Mouse (Mus musculus): Measurements from ENCODE around the gene Macf1. TPM values are rescaled to one million over a fixed set of nuclear protein-coding genes. Genes with fewer than 3 reads are reported as not detected.
"Not testable (repeated sequence)": the region's sequence is repeated elsewhere in the genome, so short reads cannot be mapped to it uniquely, and the experiment has no call there.

The Macf1 gene
- polyA plus RNA-seq, 1 experiment, result 60.4 TPM

GRCm38 (mm10) chr4:123451991-123452390, 232.2 kb downstream of the Macf1 start:
- no peaks in the 10 kb centered on the region for H3K79me2 ChIP-seq (ENCODE audit: control insufficient read depth, insufficient read depth)
- H3K4me3 ChIP-seq (ENCODE audit: insufficient read depth, poor library complexity, severe bottlenecking), result no peak overlapping the region
- H3K79me3 ChIP-seq (ENCODE audit: low read depth), result no peaks in the 10 kb centered on the region
- no peak overlapping the region for H3ac ChIP-seq (ENCODE audit: control insufficient read depth, insufficient read length, low read depth)
- no peaks in the 10 kb centered on the region for H3K27me3 ChIP-seq (ENCODE audit: control insufficient read depth, insufficient read depth, insufficient read length)
- H3K36me3 ChIP-seq (ENCODE audit: control insufficient read depth, insufficient read depth), result peaks cover 71% of the 10 kb centered on the region
- no peak for TF ChIP-seq MAX (IDR thresholded peaks at IDR 0.05)

DNA sequence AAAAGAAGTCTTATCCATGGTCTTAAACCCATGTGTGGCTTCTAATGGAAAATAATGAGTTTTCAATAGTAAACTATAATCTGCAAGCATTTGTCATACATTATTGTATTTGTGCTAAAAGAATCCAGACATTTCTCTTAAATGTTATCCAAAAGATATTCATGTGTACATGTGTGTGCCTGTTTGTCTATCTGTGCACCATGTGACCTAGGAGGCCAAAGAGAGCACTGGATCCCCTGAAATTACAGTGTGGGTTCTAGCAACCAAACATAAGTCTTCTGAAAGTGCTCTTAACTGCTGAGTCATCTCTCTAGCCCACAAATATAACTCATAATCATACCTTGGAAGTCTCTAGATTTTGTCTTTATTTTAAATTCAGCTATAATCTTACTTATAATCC, 234.9 kb downstream of the Macf1 start:
- Histone ChIP-seq H3K36me3 (ENCODE audit: control insufficient read depth, insufficient read depth) (peaks cover 58% of the 10 kb centered on the region), H3ac (ENCODE audit: control insufficient read depth, insufficient read length, low read depth) (no peak overlapping the region), H3K79me2 (ENCODE audit: control insufficient read depth, insufficient read depth) (no peaks in the 10 kb centered on the region), H3K4me3 (ENCODE audit: insufficient read depth, poor library complexity, severe bottlenecking) (no peak overlapping the region), H3K79me3 (ENCODE audit: low read depth) (no peaks in the 10 kb centered on the region), H3K27me3 (ENCODE audit: control insufficient read depth, insufficient read depth, insufficient read length) (no peaks in the 10 kb centered on the region)
- TF ChIP-seq CTCF (IDR thresholded peaks at IDR 0.05; ENCODE audit: control insufficient read depth, insufficient read depth, insufficient read length) (no peak), USF1 (IDR thresholded peaks at IDR 0.05; ENCODE audit: low read depth) (peak; percentile 58)

- Histone ChIP-seq H3K79me3 (ENCODE audit: low read depth) (no peaks in the 10 kb centered on the region), H3K4me3 (ENCODE audit: insufficient read depth, poor library complexity, severe bottlenecking) (no peak overlapping the region), H3K79me2 (ENCODE audit: control insufficient read depth, insufficient read depth) (no peaks in the 10 kb centered on the region), H3ac (ENCODE audit: control insufficient read depth, insufficient read length, low read depth) (no peak overlapping the region), H3K27me3 (ENCODE audit: control insufficient read depth, insufficient read depth, insufficient read length) (no peaks in the 10 kb centered on the region), H3K36me3 (ENCODE audit: control insufficient read depth, insufficient read depth) (peaks cover 50% of the 10 kb centered on the region)
- TF ChIP-seq MYOD1 (IDR thresholded peaks at IDR 0.05; ENCODE audit: control insufficient read depth, insufficient read length, low read depth) (no peak), MAX (IDR thresholded peaks at IDR 0.05) (no peak), CTCF (IDR thresholded peaks at IDR 0.05; ENCODE audit: control insufficient read depth, insufficient read depth, insufficient read length) (no peak)
Measured at GRCm38 (mm10) chr4:123448015-123448414, 236.1 kb downstream of the Macf1 start.

- H3K79me2 ChIP-seq (ENCODE audit: control insufficient read depth, insufficient read depth), result no peaks in the 10 kb centered on the region
- peaks cover 43% of the 10 kb centered on the region for H3K36me3 ChIP-seq (ENCODE audit: control insufficient read depth, insufficient read depth)
- H3K79me3 ChIP-seq (ENCODE audit: low read depth), result no peaks in the 10 kb centered on the region
- TF ChIP-seq CEBPB (IDR thresholded peaks at IDR 0.05; ENCODE audit: low read depth), result no peak
- peak; percentile 83 for TF ChIP-seq MYOD1 (IDR thresholded peaks at IDR 0.05; ENCODE audit: control insufficient read depth, insufficient read length, low read depth)
- no peak overlapping the region for H3K4me3 ChIP-seq (ENCODE audit: insufficient read depth, poor library complexity, severe bottlenecking)
- no peaks in the 10 kb centered on the region for H3K27me3 ChIP-seq (ENCODE audit: control insufficient read depth, insufficient read depth, insufficient read length)
- H3ac ChIP-seq (ENCODE audit: control insufficient read depth, insufficient read length, low read depth), result no peak overlapping the region
Measured at GRCm38 (mm10) chr4:123447251-123447650, 236.9 kb downstream of the Macf1 start.

GRCm38 (mm10) chr4:123446754-123447153, 237.4 kb downstream of the Macf1 start:
- no peak for TF ChIP-seq FOSL1 (IDR thresholded peaks at IDR 0.05; ENCODE audit: insufficient read depth, low read length, poor library complexity, severe bottlenecking)
- TF ChIP-seq MYOD1 (IDR thresholded peaks at IDR 0.05; ENCODE audit: control insufficient read depth, insufficient read length, low read depth), result no peak
- TF ChIP-seq CEBPB (IDR thresholded peaks at IDR 0.05; ENCODE audit: low read depth), result no peak
- Histone ChIP-seq H3K79me3 (ENCODE audit: low read depth) (no peaks in the 10 kb centered on the region), H3K36me3 (ENCODE audit: control insufficient read depth, insufficient read depth) (peaks cover 38% of the 10 kb centered on the region), H3K27me3 (ENCODE audit: control insufficient read depth, insufficient read depth, insufficient read length) (no peaks in the 10 kb centered on the region), H3K4me3 (ENCODE audit: insufficient read depth, poor library complexity, severe bottlenecking) (no peak overlapping the region), H3K79me2 (ENCODE audit: control insufficient read depth, insufficient read depth) (no peaks in the 10 kb centered on the region), H3ac (ENCODE audit: control insufficient read depth, insufficient read length, low read depth) (no peak overlapping the region)

GRCm38 (mm10) chr4:123446221-123446620, 237.9 kb downstream of the Macf1 start:
- H3ac ChIP-seq (ENCODE audit: control insufficient read depth, insufficient read length, low read depth); H3K79me3 ChIP-seq (ENCODE audit: low read depth); H3K79me2 ChIP-seq (ENCODE audit: control insufficient read depth, insufficient read depth); H3K27me3 ChIP-seq (ENCODE audit: control insufficient read depth, insufficient read depth, insufficient read length); H3K4me3 ChIP-seq (ENCODE audit: insufficient read depth, poor library complexity, severe bottlenecking): not testable (repeated sequence)
- H3K36me3 ChIP-seq (ENCODE audit: control insufficient read depth, insufficient read depth), result peaks cover 37% of the 10 kb centered on the region

DNA sequence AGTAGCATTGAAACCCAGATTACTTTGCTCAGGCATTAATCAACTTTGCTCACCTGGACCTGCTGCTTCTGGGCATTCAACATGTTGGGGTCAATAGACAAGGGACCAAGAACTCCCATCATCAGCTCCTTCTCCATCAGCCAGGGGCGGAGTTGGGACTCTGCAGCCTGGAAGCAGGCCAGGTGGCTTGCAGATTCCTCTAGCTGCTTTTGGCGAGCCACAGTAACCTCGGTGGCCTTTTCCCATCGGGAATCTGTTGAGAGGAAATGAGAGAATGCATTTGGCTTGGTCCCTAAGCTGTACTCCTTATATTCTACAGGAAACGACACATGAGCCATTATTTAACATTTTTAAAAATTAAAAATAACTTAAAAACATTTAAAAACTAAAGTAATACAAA, 245.7 kb downstream of the Macf1 start:
- Histone ChIP-seq H3K36me3 (ENCODE audit: control insufficient read depth, insufficient read depth) (peaks cover 58% of the 10 kb centered on the region), H3ac (ENCODE audit: control insufficient read depth, insufficient read length, low read depth) (no peak overlapping the region), H3K79me3 (ENCODE audit: low read depth) (no peaks in the 10 kb centered on the region), H3K4me3 (ENCODE audit: insufficient read depth, poor library complexity, severe bottlenecking) (no peak overlapping the region), H3K27me3 (ENCODE audit: control insufficient read depth, insufficient read depth, insufficient read length) (no peaks in the 10 kb centered on the region), H3K79me2 (ENCODE audit: control insufficient read depth, insufficient read depth) (no peaks in the 10 kb centered on the region)
- TF ChIP-seq MAX (IDR thresholded peaks at IDR 0.05) (no peak), MYOD1 (IDR thresholded peaks at IDR 0.05; ENCODE audit: control insufficient read depth, insufficient read length, low read depth) (no peak), FOSL1 (IDR thresholded peaks at IDR 0.05; ENCODE audit: insufficient read depth, low read length, poor library complexity, severe bottlenecking) (no peak), CEBPB (IDR thresholded peaks at IDR 0.05; ENCODE audit: low read depth) (no peak)
